Comparison of ENCODE assay signal across 8 mouse cellular contexts in the genomic region with DNA sequence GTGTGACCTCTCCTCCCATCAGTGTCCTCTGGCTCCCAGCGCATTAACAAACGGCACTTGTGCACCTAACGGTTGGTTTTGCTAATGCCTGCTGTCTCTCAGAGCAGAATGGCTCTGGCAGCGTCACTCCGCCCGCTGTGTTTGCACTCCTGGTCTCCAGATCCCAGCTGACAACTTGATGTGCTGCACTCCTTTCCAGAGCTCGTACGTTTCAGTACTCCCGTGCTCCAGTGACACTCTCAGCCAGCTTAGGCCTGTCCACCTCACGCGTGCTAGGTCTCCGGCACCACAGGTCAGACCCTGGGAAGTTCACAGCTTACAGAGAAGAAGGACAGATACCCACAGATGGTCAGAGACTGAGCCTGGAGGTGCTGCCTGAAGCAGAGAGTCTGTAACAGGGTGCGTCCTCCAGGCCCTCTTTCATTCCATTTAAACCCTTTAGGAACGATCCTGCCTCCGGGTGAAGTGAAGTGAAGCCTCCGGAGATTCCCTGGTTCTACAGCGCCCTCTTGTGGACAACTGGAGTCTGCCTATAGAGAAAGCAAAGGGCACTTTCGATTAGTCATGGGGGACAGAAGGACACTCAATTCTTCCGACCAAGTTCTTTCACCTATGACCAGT. TPM values are rescaled to one million over a fixed set of nuclear protein-coding genes. Genes with fewer than 3 reads are reported as not detected.
DNase-seq lines count a peak whose midpoint lies in the region; ATAC-seq and TF ChIP-seq lines count a peak whose summit lies in the region.

No protein-coding gene starts in this region.

- intact Hi-C loops in heart, postnatal 10 days (cut with DNase I) = loop anchor here (1.0 to 2.0 kb wide), 3 partner anchors 121 to 295 kb away; a partner anchor contains a TSS

- no peaks in the 10 kb centered on the region for H3K36me3 ChIP-seq in G1E (replicated peaks)
- no peaks in the 10 kb centered on the region for H3K36me3 ChIP-seq in forebrain, embryonic 11.5 days (ENCODE audit: control insufficient read depth, insufficient read depth, low read length)
- no peaks in the 10 kb centered on the region for H3K36me3 ChIP-seq in lung, embryonic 16.5 days (ENCODE audit: control insufficient read depth, insufficient read depth, low read length)

- H3K9me3 ChIP-seq in G1E (replicated peaks) = no peaks in the 10 kb centered on the region
- H3K9me3 ChIP-seq in forebrain, embryonic 11.5 days (ENCODE audit: control insufficient read depth, low read length) = no peaks in the 10 kb centered on the region
- no peaks in the 10 kb centered on the region for H3K9me3 ChIP-seq in lung, embryonic 16.5 days (ENCODE audit: control insufficient read depth, low read length)

- H3K9ac ChIP-seq in forebrain, embryonic 11.5 days (ENCODE audit: low read length) = peak overlapping the region; percentile 39
- peak overlapping the region; percentile 48; the same call in 1 of the 2 replicates for H3K9ac ChIP-seq in lung, embryonic 16.5 days (ENCODE audit: low read length)

- WGBS in forebrain, embryonic 11.5 days = 25% methylated on average over 19 of the region's 19 CpGs
- WGBS in large intestine, adult 2 months = 42% methylated on average over 19 of the region's 19 CpGs
- 21% methylated on average over 19 of the region's 19 CpGs for WGBS in lung, embryonic 16.5 days

- DNase-seq in G1E (ENCODE audit: low spot score) = peak; percentile 56
- DNase-seq in c-Kit-negative CD71-positive TER-119-positive erythroid progenitor cells, embryonic 14.5 days (ENCODE audit: low read depth, low spot score) = peak; percentile 40
- DNase-seq in forebrain, embryonic 11.5 days (ENCODE audit: low spot score) = peak; percentile 89
- DNase-seq in heart, postnatal 10 days = peak; percentile 83 to 92
- peak; percentile 88 for DNase-seq in large intestine, adult 2 months (ENCODE audit: low read depth, low spot score)
- DNase-seq in retina, adult 2 months (ENCODE audit: low read depth, low spot score) = peak; percentile 70
- DNase-seq in urinary bladder, postnatal 4 days (ENCODE audit: low spot score in 2 of 2) = peak; percentile 47 to 81

- no peak for ATAC-seq in G1E (ENCODE audit: extremely low read depth, insufficient number of reproducible peaks, low FRiP score, poor library complexity, severe bottlenecking)
- 0 out of 2 replicates have a peak, but pooled peaks have one; percentile 12 for ATAC-seq in forebrain, embryonic 11.5 days (replicated peaks; ENCODE audit: low FRiP score)
- ATAC-seq in lung, embryonic 16.5 days (ENCODE audit: low read depth) = peak; percentile 47; the same call in 1 of the 2 replicates

- peak; percentile 58 for TF ChIP-seq CTCF in G1E (IDR thresholded peaks at IDR 0.05; ENCODE audit: low read depth, low read length)

- H3K4me1 ChIP-seq in G1E (ENCODE audit: insufficient read depth, low read depth, low read length) = peaks cover 7% of the 10 kb centered on the region
- no peaks in the 10 kb centered on the region for H3K4me1 ChIP-seq in forebrain, embryonic 11.5 days (replicated peaks; ENCODE audit: control insufficient read depth, insufficient read depth, low read length)
- peaks cover 9% of the 10 kb centered on the region; the same call in 1 of the 2 replicates for H3K4me1 ChIP-seq in lung, embryonic 16.5 days (replicated peaks; ENCODE audit: control insufficient read depth, insufficient read depth, low read length)

- H3K4me3 ChIP-seq in G1E (ENCODE audit: low read depth, low read length) = no peak overlapping the region
- no peak overlapping the region for H3K4me3 ChIP-seq in forebrain, embryonic 11.5 days (ENCODE audit: low read depth, low read length)
- peak overlapping the region; percentile 23; the same call in 1 of the 2 replicates for H3K4me3 ChIP-seq in lung, embryonic 16.5 days (ENCODE audit: low read length)

- H3K27me3 ChIP-seq in G1E (ENCODE audit: insufficient read depth, low read length) = peaks cover 35% of the 10 kb centered on the region
- no peaks in the 10 kb centered on the region for H3K27me3 ChIP-seq in forebrain, embryonic 11.5 days (ENCODE audit: control insufficient read depth, insufficient read depth, low read length)
- H3K27me3 ChIP-seq in lung, embryonic 16.5 days (ENCODE audit: control insufficient read depth, insufficient read depth, low read depth, low read length) = no peaks in the 10 kb centered on the region

- no peak overlapping the region for H3K27ac ChIP-seq in forebrain, embryonic 11.5 days (ENCODE audit: low read depth, low read length)
- H3K27ac ChIP-seq in lung, embryonic 16.5 days (ENCODE audit: low read length) = no peak overlapping the region

- H3K4me2 ChIP-seq in forebrain, embryonic 11.5 days (ENCODE audit: low read depth, low read length, severe bottlenecking) = peak overlapping the region; percentile 34; the same call in 1 of the 2 replicates
- peak overlapping the region; percentile 38 for H3K4me2 ChIP-seq in lung, embryonic 16.5 days (ENCODE audit: low read depth, low read length)

RNA-seq across cellular contexts. Expression of a gene that starts 37.9 kb away (rescaled TPM):
- total RNA-seq in G1E (2014; fragmentation: Nextera tagmentation) (not detected in 2 replicates), G1E (2017) (0.06 and 0.22 TPM in 2 replicates)
- not detected in 2 replicates for polyA plus RNA-seq in G1E (2012)
- not detected in 2 replicates for polyA plus RNA-seq in forebrain, embryonic 11.5 days (2014; fragmentation: Nextera tagmentation; extraction: Ambion mirVana)
- total RNA-seq in heart, postnatal 10 days (2021) = not detected
- polyA plus RNA-seq in large intestine, adult 2 months (2012; rRNA removed) = not detected in 2 replicates
- polyA plus RNA-seq in lung, embryonic 16.5 days (2015; fragmentation: Nextera tagmentation; extraction: Ambion mirVana) = not detected in 2 replicates
